Mouse (Mus musculus) gastrocnemius, postnatal 14 days (tissue): Measurements from ENCODE around the gene Slc27a4. TPM values are rescaled to one million over a fixed set of nuclear protein-coding genes. Genes with fewer than 3 reads are reported as not detected.
A peak's percentile ranks its signal among the peaks of the same experiment; 100 is the strongest.
"Not testable (repeated sequence)": the region's sequence is repeated elsewhere in the genome, so short reads cannot be mapped to it uniquely, and the experiment has no call there.

Experiments
- DNase-seq: peaks from one replicate; pipeline ENCODE4 v3.0.0; 2021; ENCODE audit warnings: mixed read lengths
- intact Hi-C: fragments of 180-260 bp; cut with DNase I; formaldehyde crosslinking; loops from one replicate; pipeline ENCODE4 v1.15.1; 2025; ENCODE audit warnings: low total_unique reads
- long read RNA-seq, 2 experiments: library from polyadenylated mRNA; stranded (forward); transcript quantifications; one replicate each; pipeline ENCODE4 v2.0.0; 2021
- total RNA-seq, 2 experiments: library from RNA; stranded (reverse); gene quantifications; 2 replicates each; pipeline ENCODE4 v1.2.3; 2021

The Slc27a4 gene
- total RNA-seq = 10 to 100 TPM in 1 of 2 experiments, 1 to 10 TPM in 1; 8.6 to 10.1 TPM
- long read RNA-seq, experiment 1, full-length matches to known transcripts = 8 of 10 reads
- long read RNA-seq, experiment 1, partial matches to known transcripts = 1 of 10 reads
- long read RNA-seq, experiment 1, other reads (novel, unspliced or antisense) = 1 of 10 reads
- long read RNA-seq, experiment 2, full-length matches to known transcripts = 9 of 9 reads
- long read RNA-seq, experiment 2, partial matches to known transcripts = 0 of 9 reads
- long read RNA-seq, experiment 2, other reads (novel, unspliced or antisense) = 0 of 9 reads

DNA sequence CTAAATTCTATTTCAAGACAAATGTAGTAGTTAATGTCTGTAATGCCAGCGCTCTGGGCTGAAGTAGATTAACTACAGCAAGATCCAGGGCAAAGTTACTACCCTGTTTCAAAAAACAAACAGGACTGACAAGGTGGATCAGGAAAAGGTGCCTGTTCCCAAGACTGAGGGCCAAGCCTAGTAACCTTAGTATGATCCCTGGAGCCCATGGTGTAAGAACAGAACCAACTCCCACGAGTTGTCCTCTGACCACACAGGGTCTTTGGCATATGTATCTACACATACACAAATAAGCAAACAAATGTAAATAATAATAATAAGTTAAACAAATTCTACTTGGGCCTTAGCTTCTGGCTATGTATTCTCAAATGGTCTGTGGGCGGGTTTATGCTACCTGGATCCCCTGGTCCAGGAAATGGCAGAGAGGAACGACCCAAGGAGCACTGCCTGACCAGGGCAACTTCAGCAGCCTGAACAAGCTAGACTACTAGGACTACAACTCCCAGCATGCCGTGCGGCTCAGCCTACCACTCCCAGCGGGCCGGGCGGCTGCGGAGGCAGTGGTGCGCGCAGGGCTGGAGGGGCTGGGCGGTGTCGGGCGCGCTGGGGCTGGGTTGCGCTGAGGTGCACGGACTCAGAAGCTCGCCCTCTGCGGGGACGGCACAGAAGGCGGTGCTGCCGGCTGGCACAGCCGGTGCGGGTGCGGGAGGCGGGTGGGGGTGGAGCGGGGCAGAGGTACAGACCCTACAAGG lies at the start of gene Slc27a4:
Gene Slc27a4, plus strand, starts transcription at position 560 of the 752 bp plus-strand sequence.
- peak; percentile 97 for DNase-seq
- intact Hi-C loops = no loop called here

DNA sequence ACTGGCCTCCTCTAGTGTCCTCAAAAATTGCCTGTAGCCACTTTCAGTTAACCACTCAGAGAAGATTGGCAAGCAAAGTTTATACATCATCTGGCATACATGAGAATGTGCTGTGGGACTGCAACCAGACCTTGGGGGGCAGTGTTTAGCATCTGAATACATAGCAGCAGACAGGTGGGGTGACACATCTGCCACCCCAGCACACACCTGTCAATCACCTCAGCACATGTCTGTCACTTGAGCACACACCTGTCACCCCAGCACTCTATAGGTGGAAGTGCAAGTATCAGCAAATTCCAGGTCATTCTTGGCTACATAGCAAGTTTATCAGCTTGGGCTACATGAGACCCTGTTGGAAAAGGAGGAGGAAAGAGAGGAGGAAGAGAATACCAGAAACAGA lies 46.7 kb upstream of the Slc27a4 start:
- DNase-seq = no peak
- intact Hi-C loops = no loop called here

DNA sequence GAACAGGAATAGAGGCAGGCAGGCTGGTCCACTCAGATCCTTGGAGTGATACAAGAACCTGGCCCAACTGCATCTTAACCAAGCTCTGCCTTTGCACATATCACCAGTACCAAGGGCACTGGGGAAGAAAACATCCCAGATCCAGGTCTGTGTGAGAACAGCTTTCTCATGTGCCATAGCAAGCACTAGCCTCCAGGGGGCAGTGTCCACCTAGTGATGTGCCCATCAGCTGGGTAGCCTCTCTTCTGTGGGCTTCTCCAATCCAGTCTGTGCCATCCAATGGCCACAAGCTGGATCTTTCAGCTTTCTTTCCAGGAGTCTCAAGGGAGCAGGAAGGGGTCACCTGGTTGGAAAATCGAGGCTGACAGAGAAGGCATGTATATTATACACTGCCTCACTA lies 37.6 kb upstream of the Slc27a4 start:
- peak; percentile 63 for DNase-seq

DNA sequence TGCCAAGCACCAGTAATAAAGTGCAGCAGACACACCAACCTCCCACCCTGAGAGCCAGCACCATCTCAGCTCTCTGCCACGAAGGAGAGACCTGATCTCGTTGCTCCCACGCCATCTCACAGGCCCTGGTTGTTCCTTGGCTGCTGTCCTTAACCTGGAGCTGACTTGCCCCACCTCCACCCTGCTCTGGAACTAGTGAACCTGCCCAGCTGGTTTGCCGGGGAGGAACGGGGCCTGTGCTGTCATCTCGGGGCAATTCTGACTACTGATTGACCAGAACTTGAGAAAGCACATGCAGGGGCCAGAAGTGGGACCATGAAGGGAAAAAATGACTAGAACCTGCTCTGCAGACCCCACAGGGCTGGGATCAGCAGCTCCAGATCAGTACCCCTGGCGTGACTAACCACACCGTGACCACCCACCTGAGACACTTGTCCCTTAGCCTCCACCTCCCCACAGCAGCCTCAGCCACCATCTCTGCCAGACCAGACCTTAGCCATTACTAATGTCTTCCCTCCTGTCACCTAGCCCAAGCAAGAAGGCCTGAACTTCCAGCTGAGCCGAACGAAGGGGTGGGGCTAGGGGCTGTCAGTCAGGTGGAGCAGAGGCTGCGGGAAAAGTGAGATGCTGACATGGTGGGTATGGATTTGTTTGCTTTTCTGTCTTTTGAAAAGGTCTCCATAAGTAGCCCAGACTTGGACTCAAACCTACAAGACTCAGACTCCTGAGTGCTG lies 34.3 kb upstream of the Slc27a4 start:
- DNase-seq = no peak
- intact Hi-C loops = loop anchor here (5.0 kb wide), 1 partner anchor 49 kb away; no protein-coding TSS in a partner anchor

More for the DNA sequence above, 37.6 kb upstream of the Slc27a4 start:
- intact Hi-C loops = loop anchor here (5.0 kb wide), 1 partner anchor 52 kb away; no protein-coding TSS in a partner anchor

DNA sequence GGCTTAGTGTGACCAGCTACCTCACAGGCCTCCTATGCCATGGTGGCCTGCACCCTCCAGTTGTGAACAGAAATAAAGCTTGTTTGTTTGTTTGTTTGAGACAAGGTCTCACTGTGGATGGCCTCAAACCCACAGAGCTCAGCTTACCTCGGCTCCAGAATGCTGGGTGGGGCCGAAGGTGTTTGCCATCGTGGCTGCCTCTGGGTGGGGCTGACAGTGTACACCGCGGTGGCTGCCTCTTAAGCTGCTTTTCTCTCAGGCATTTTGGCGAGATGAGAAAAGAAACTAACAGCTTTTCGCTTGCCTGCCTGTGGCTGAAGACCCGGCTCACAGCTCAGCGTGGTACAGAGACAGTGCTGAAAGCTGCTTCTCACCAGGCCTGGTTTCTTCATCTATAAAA lies 33.5 kb upstream of the Slc27a4 start:
- intact Hi-C loops = loop anchor here (5.0 kb wide), 1 partner anchor 48 kb away; no protein-coding TSS in a partner anchor
- no peak for DNase-seq

DNA sequence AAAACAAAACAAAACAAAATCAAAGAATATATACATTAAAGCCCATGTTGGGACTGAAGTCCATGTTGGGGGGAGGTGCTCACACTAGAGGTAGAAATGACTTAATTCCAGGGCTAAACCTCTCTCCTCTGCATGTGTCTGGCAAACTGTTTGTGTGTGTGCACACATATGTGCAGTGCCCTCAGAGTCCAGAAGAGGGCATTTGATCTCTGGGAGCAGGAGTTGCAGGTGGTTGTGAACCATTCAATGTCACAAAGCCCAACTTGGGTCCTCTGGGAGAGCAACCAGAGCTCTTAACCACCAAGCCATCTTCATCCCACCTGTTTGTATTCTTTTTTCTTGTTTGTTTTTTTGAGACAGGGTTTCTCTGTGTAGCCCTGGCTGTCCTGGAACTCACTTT lies 32.3 kb upstream of the Slc27a4 start:
- no peak for DNase-seq
- intact Hi-C loops = no loop called here

DNA sequence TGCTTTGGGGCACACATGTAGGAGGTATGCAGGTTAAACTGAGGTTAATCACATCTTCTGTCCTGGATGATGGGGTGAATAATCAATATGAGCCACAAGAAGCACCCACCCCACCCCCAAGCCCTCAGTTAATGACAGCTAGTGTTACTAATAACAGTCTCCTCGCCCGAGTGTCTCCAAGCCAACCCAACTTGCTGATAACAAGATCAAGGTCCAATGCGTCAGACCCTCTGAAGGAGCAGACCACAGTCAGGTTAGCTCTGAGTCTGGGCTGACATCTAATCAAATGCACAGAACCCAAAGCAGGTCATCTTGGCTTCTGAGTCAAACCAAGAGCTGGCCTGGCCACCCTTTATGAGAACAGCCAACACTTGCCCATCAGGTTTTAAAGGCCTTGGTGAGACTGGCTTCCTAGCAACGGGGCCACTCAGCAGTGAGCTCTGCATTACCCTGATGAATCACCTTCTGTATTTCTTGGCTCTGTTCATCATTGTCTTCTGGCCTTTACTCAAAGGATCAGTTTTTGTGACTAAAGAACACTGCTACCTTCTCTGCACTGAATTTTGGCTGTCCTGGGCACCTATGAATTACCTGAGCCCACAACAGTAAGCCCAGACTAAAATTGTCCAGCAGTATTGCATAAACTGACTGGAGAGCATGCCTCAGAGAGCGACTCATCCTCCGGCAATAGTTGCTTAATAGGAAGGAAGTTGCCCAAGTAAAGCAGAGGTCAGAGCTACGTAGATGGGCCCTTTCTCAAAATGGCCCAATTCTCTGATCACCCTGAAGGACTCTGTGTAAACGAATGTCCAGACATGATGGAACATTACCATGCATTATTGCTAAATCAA lies 30.6 kb upstream of the Slc27a4 start:
- no peak for DNase-seq
- intact Hi-C loops = no loop called here

DNA sequence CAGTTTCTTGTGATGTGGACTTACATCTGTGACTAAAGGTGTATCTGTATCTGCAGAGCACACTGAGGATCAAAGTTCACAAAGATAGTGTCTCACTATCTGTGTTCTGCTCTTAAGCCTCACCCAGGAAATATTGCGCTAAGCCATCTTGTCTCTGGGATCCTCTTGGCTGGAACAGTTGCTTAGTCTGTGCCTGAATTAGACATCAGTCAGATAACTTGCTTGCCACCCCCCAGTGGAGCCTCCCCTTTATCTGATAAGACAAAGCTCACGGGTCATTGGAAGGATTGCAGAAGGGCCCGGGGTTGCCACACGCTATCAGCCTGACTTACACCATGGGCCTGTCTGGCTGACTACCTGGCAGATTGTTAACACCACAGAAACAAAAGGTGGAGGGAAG lies 29.1 kb upstream of the Slc27a4 start:
- no peak for DNase-seq

DNA sequence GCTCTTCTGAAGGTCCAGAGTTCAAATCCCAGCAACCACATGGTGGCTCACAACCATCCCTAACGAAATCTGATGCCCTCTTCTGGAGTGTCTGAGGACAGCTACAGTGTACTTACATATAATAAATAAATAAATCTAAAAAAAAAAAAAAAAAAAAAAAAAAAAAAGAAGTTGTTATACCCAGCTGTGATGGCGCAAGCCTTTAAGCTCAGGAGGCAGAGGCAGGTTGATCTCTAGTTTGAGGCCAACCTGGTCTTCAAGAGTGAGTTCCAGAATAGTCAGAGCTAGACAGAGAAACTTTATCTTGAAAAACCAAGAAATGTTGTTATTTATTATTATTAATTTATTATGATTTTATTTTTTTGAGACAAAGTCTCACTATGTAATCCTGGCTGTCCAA lies 21.2 kb upstream of the Slc27a4 start:
- intact Hi-C loops, DNase-seq: not testable (repeated sequence)

More for the DNA sequence above, 29.1 kb upstream of the Slc27a4 start:
- intact Hi-C loops = no loop called here

DNA sequence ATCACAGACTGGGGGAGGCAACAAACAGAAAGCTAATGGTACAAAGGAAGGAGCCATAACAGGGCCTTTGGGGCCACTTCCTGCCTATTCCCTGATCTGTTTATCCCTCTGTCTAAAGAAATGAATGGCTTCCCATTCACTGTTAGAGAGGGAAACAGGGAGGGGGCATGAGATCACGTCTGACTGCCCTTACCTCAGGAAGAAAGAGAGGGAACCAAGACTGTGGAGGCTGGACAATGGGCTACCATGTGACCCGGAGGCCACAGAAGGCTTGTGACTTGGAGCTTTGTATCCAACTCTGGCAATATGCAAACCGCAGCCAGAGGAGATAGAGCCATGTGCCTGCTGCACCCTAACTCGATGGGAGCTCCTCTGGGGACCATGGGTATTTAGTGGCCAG lies 18.1 kb upstream of the Slc27a4 start:
- intact Hi-C loops = no loop called here
- DNase-seq = no peak

DNA sequence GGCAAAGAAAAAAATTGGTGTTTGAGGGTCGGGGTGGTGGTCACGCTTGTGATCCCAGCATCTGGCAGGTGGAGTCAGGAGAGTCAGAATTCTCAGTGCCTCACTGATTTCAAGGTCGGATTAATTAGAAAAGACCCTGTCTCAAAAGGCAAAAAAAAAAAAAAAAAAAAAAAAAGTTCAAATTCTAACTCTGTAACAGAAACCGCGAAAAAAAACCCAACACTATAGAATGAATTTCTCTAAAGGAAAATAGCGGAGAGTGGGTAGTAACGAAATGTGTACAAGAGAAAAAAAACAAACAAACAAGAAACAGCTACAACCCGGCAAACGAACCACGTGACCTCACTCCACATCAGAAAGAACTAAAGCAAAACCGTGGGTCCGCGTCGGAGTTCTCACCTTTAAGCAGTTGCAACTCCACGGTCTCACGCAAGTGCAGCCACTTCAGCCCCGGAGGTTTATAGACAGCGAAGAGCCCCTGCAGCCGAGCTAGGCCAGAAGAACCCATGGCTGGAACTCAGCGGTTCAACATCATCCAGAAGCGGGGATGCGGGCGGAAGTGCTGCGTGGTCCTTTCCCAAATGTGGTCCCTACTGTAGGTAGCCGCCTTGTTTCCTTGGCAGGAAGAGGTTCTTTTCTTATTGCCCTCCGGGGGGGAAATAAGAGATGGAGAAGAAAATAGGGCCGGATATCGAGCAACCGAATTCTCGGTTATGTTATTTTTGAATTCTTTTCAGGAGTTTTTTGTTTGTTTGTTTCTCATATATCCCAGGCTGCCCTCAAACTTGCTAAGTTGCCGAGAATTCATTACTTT lies 15.1 kb upstream of the Slc27a4 start, which contains the start of gene Coq4:
Gene Coq4, plus strand, starts transcription at position 390 of the 814 bp plus-strand sequence.
- intact Hi-C loops = no loop called here
- peak; percentile 85 for DNase-seq

DNA sequence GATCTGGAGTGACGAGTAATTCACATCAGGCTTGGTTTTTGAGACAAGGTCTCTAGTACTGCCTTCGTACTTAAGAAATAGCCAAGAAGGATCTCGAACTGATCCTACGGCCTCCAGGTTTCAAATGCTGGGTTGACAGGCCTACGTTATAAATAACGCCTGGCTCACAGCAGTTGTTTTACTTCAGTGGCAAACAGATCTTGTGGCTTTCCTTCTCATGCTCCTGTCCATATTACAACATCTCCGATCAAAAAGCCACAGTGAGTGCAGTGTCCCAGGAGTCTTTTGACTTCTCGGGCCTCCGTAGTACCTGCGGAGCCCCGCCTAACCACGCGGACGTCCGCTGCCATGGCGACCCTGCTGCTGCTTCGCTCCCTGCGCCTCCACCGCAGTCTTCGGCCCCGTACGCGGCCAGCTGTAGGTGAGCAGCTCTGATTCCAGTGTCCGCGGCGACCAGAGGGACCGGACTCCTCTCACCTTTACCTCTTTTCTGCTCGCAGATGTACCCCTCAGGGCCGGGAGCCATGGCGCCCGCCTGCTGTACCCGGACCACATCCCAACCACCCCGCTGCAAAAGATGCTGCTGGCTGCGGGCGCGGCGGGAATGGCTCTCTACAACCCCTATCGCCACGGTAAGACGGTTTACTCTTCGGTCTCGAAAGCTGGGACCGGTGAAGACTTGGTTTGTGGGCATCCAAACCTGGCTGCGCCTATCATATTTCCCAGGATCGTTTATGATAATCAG lies 14.3 kb upstream of the Slc27a4 start, which contains the start of gene Trub2:
Gene Trub2, minus strand, starts transcription at position 566 of the 745 bp plus-strand sequence.
- DNase-seq = peak; percentile 79
- intact Hi-C loops = no loop called here

DNA sequence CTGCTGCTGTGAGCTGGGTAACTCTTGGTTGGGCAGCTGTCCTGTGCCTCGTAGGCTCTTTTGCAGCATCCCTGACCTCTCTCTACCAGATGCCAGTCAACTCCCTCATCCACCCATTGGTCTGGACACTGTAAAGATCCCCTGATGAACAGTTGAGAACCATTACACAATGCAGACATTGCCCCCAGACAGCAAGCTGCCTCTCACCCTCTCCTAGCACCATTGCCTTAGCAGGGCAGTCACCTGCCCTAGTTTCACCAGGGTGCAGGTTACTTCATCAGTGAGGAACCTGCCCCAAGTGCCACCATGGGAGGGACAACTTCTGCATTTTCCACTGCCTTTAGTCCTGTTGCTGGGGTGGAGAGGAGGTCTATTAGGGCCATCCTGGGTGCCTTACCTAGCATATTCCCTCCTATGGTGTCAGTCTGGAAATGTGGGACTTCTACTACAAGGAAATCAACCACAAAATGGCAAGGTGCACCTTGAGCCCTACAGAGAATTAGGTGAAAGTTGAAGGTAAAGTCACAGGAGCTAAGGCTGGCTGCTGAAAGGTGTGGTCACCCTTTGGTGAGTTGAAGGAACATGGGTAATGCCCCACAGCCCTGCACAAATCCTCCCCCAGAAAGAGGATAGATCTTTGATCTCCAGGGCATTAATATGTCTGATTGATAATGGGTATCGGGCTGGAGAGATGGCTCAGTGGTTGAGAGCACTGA lies 9.5 kb upstream of the Slc27a4 start:
- no peak for DNase-seq
- intact Hi-C loops = no loop called here

DNA sequence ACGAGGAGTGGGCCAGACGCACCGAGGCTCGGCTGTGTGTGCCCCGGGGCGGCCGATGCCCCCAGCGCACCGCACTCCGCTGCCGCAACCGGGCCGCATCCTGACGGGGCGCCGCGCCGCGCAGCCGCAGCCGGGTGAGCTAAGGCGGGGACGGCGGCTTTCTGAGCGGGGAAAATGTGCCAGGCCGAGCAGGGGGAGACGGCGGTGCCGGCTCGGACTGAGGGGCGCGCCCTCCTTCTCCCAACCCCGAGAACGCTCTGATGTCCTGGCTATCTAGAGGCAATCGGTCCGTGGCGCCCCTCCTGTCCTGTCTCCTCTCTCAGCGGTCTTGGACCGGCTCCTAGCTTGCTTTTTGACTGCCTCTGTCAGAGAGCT lies 380 bp downstream of the Slc27a4 start:
- no peak for DNase-seq
- intact Hi-C loops = no loop called here

DNA sequence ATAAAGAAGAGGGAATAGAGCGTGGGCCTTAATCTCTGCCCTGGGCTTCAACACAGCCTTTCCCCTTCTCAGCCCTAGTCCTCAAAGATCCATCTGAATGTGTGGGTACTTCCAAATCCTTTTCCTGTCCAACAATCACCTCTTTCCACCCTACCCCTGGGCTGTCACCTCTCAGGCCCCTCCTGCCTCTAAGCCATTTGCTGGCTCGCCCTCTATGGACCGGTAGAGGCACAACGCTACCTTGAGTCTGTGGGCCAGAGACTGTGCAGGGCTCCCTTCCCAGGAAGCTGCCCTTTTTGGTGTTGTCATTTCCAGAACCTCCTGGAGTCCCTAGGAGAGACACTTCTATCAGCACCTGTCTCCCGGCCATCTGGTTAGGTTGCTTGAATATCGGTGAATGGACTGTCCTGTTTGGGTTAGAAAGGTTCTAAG lies 982 bp downstream of the Slc27a4 start:
- DNase-seq = no peak
- intact Hi-C loops = no loop called here

DNA sequence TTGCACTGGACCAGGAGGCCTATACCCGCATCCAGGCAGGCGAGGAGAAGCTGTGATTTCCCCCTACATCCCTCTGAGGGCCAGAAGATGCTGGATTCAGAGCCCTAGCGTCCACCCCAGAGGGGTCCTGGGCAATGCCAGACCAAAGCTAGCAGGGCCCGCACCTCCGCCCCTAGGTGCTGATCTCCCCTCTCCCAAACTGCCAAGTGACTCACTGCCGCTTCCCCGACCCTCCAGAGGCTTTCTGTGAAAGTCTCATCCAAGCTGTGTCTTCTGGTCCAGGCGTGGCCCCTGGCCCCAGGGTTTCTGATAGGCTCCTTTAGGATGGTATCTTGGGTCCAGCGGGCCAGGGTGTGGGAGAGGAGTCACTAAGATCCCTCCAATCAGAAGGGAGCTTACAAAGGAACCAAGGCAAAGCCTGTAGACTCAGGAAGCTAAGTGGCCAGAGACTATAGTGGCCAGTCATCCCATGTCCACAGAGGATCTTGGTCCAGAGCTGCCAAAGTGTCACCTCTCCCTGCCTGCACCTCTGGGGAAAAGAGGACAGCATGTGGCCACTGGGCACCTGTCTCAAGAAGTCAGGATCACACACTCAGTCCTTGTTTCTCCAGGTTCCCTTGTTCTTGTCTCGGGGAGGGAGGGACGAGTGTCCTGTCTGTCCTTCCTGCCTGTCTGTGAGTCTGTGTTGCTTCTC lies 13.4 kb downstream of the Slc27a4 start:
- DNase-seq = no peak
- intact Hi-C loops = loop anchor here (5.0 kb wide), 2 partner anchors 41 to 49 kb away; no protein-coding TSS in a partner anchor
